Mouse (Mus musculus) kidney, embryonic 15.5 days (tissue): Measurements from ENCODE around the gene Primpol. TPM values are rescaled to one million over a fixed set of nuclear protein-coding genes. Genes with fewer than 3 reads are reported as not detected.
"Not testable (repeated sequence)": the region's sequence is repeated elsewhere in the genome, so short reads cannot be mapped to it uniquely, and the experiment has no call there.

Experiments used
- ATAC-seq: fragments of 200-750 bp; cut with Nextera tagmentation; replicated peaks from 2 replicates; pipeline ENCODE4 v1.8.0; 2017; ENCODE audit warnings: moderate TSS enrichment; ENCODE audit not compliant: low FRiP score
- H3K27ac ChIP-seq: fragments of 300-500 bp; sonication (generic); 2 replicates; pipeline ENCODE4 v1.5.1; 2015; ENCODE audit warnings: mild to moderate bottlenecking, inconsistent platforms
- H3K27me3 ChIP-seq: fragments of 300-500 bp; sonication (generic); 2 replicates; pipeline ENCODE4 v1.6.1; 2015; ENCODE audit warnings: inconsistent platforms
- H3K36me3 ChIP-seq: fragments of 300-500 bp; sonication (generic); 2 replicates; pipeline ENCODE4 v1.6.1; 2015; ENCODE audit warnings: inconsistent platforms
- H3K4me1 ChIP-seq: fragments of 300-500 bp; sonication (generic); 2 replicates; pipeline ENCODE4 v1.6.1; 2015; ENCODE audit warnings: inconsistent platforms
- H3K4me2 ChIP-seq: fragments of 300-500 bp; sonication (generic); 2 replicates; pipeline ENCODE4 v1.6.1; 2015; ENCODE audit warnings: moderate library complexity, mild to moderate bottlenecking, inconsistent platforms
- H3K4me3 ChIP-seq: fragments of 300-500 bp; sonication (generic); replicated peaks from 2 replicates; pipeline ENCODE4 v1.5.1; 2015; ENCODE audit warnings: mild to moderate bottlenecking, inconsistent platforms
- H3K9ac ChIP-seq: fragments of 300-500 bp; sonication (generic); 2 replicates; pipeline ENCODE4 v1.6.1; 2015; ENCODE audit warnings: mild to moderate bottlenecking, inconsistent platforms
- H3K9me3 ChIP-seq: fragments of 300-500 bp; sonication (generic); replicated peaks from 2 replicates; pipeline ENCODE4 v1.6.1; 2016; ENCODE audit warnings: inconsistent platforms
- WGBS: fragments of 180-500 bp; shearing (Covaris S2); methylation state at CpG from one replicate; pipeline ENCODE4 v1.1.7; 2015; ENCODE audit warnings: mixed read lengths; 5-methylcytosine and 5-hydroxymethylcytosine counted together
- polyA plus RNA-seq: library from polyadenylated mRNA; unstranded; fragments of >200 nt; fragmentation: Nextera tagmentation; extraction: Ambion mirVana; gene quantifications from 2 replicates; pipeline ENCODE4 v1.2.1, GENCODE M21; 2015

The Primpol gene
- polyA plus RNA-seq, 1 experiment from 2014 or later = 14.6 TPM

DNA sequence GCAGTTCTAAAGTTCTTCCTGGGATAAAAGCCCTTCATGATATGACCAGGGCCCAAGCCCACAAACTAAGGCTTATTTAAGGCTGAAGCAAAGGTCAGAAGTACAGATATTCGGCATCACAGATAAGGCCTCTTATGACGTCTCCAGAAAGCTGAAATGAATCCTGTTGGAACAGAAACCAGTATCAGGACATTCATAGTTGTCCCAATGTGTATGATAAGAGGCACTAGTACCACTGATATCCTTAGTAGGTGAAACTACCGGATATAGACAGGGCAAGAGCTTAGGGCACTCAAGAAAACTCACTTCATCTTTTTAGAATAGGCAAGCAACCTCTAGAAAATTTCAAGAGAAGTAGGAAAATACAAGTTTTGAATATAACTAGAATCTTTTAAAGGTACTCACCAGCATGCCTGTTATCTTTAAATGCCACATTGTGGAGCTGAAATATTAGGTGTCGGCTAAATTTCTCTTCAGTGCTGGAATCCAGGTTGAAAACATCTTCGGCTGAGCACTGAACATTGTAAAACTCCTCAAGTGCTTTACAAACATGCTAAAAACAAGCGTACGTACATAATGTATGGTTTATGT is 17.6 kb downstream of the Primpol start:
- no peak for ATAC-seq
- Histone ChIP-seq H3K27me3 (no peaks in the 10 kb centered on the region), H3K4me2 (no peak overlapping the region), H3K9ac (no peak overlapping the region), H3K9me3 (no peaks in the 10 kb centered on the region), H3K27ac (no peak overlapping the region), H3K4me1 (peaks cover 6% of the 10 kb centered on the region; the same call in 1 of the 2 replicates), H3K36me3 (peaks cover 15% of the 10 kb centered on the region), H3K4me3 (no peak overlapping the region)
- WGBS = 90% methylated on average over 7 of the region's 7 CpGs

DNA sequence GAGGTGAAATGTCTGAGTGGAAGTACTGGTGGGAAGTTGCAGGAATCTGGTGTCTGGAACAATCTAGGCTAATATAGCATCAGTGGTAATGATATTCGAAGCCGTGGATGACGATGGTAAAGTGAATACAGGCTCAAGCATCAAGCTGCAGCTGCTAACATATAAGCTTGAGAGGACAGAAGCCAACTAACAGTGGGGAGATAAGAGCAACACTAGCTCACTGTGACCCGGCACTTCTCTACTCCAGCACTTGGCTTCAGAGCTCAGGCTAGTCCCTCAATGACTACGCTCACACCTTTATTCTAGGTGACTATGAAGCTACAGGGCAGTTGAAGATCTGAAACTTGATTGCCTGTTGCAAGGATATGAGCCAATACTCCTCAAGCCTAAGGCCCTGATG is 18.3 kb downstream of the Primpol start:
- WGBS = 95% methylated on average over 5 of the region's 5 CpGs
- Histone ChIP-seq H3K9ac (no peak overlapping the region), H3K9me3 (no peaks in the 10 kb centered on the region), H3K27me3 (no peaks in the 10 kb centered on the region), H3K4me1 (peaks cover 6% of the 10 kb centered on the region; the same call in 1 of the 2 replicates), H3K4me3 (no peak overlapping the region), H3K27ac (no peak overlapping the region), H3K4me2 (no peak overlapping the region), H3K36me3 (peaks cover 15% of the 10 kb centered on the region)
- ATAC-seq = no peak

DNA sequence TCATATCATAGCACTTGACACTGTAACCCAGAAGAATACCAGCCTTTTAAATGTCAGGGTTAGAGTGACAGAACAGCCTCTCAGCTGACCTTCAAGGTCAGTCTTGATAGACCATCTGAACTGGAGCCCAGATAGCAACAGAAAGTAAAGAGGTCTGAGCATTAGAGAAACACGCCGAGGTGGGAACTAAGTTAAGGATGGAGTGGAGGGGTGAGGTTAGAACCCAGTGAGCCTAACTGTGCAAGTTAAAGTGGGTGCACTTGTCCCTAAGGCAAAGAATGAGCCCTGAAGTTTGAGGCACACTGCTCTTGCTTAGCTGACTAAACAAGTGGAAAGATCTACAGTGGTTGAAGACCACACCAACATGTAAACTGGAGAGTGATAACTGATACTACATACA is 18.9 kb downstream of the Primpol start:
- no peak overlapping the region for H3K4me3 ChIP-seq

DNA sequence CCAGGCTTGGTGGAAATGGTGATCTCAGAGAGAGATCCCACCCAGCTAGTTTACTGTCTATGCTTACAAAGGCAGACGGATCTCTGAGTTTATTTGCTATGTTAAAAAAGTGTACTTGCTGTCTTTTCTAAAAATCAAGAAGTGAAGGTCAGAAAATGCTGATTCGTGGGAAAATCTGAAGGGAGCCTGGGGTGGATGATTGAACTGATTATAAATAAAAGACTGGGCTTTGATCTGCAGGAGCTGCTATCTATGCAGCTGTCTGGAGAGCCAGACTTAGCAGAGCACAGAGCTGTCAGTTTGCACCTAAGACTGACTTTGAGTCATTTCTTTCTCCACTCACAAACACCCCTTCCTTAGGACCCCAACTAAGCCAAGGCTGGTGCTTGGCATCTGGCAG is 19.6 kb downstream of the Primpol start:
- Histone ChIP-seq H3K4me1 (peaks cover 6% of the 10 kb centered on the region; the same call in 1 of the 2 replicates), H3K9me3 (no peaks in the 10 kb centered on the region), H3K9ac (no peak overlapping the region), H3K36me3 (peaks cover 15% of the 10 kb centered on the region), H3K27ac (no peak overlapping the region), H3K4me2 (no peak overlapping the region), H3K27me3 (no peaks in the 10 kb centered on the region), H3K4me3 (no peak overlapping the region)
- 83% methylated on average over 2 of the region's 2 CpGs for WGBS
- ATAC-seq = no peak

More for the DNA sequence above, 18.9 kb downstream of the Primpol start:
- H3K27ac ChIP-seq = no peak overlapping the region
- WGBS = 86% methylated on average over 2 of the region's 2 CpGs
- no peak overlapping the region for H3K4me2 ChIP-seq
- peaks cover 15% of the 10 kb centered on the region for H3K36me3 ChIP-seq
- no peak overlapping the region for H3K9ac ChIP-seq
- ATAC-seq = no peak
- no peaks in the 10 kb centered on the region for H3K27me3 ChIP-seq
- peaks cover 6% of the 10 kb centered on the region; the same call in 1 of the 2 replicates for H3K4me1 ChIP-seq
- no peaks in the 10 kb centered on the region for H3K9me3 ChIP-seq

DNA sequence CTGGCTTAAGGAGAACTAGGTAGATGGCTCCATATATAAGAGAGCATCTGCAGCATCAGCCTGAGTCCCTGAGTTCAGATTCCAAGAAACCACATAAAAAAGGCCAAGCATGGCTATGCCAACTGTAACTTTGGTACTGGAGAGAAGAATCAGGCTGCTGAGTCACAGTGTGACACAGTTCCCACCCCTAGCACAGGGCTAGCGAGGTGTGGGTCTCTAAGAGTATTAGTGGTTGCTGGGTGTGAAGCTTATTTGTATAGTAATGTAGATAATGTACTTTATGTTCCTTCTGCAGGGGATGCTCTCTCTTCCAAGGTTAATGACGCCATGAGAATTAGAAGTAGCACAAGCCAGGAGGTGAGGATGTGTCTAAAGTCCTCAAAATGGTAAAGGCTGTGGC is 20.5 kb downstream of the Primpol start:
- Histone ChIP-seq H3K9me3 (no peaks in the 10 kb centered on the region), H3K36me3 (peaks cover 15% of the 10 kb centered on the region), H3K27me3 (no peaks in the 10 kb centered on the region), H3K4me3 (no peak overlapping the region), H3K4me2 (no peak overlapping the region), H3K9ac (no peak overlapping the region), H3K4me1 (peaks cover 6% of the 10 kb centered on the region; the same call in 1 of the 2 replicates), H3K27ac (no peak overlapping the region)
- no peak for ATAC-seq
- 90% methylated on average over 2 of the region's 2 CpGs for WGBS

DNA sequence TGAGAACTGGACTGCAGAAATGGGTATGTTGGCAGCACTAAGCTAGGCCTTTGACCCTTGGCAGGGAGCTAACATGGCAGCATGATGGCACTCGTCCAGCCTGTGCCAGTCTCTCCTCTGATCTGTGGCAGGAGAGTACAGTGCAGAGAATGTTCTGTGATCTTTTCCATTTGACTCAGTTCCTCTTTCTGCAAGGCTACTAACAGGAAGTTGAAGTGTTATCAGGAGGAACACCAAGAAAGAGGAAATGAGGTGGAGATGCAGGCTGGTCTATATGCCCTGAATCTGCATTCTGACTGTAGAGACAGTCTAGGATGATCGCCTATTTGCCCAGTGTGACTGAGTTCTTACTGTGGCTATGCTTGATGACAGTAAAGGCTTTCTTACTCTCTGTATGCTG is 21.4 kb downstream of the Primpol start:
- Histone ChIP-seq H3K4me3 (no peak overlapping the region), H3K27ac (no peak overlapping the region), H3K9me3 (no peaks in the 10 kb centered on the region), H3K36me3 (peaks cover 15% of the 10 kb centered on the region), H3K4me2 (no peak overlapping the region), H3K4me1 (no peaks in the 10 kb centered on the region), H3K9ac (no peak overlapping the region), H3K27me3 (no peaks in the 10 kb centered on the region)
- ATAC-seq = no peak
- 77% methylated on average over 2 of the region's 2 CpGs for WGBS

DNA sequence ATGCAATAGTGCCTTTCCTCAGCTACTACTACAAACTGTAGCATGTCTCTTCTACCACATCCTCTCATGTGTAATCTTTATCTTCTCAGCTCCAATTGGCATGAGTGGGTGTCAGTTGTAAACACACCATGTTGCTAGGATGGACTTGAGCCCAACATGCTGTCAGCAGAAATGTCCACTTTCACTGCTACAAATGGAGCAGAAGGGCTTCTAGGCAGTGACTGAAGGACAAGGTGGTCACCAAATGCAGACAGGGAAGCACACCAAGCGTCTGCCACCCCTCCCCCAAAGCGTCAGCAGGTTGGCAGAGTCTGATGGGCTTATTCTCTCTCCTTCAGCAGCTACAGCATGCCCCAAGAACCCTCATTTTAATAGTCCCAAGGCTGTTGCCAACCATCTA is 23.2 kb downstream of the Primpol start:
- H3K4me1 ChIP-seq = no peaks in the 10 kb centered on the region
- no peaks in the 10 kb centered on the region for H3K9me3 ChIP-seq
- peaks cover 8% of the 10 kb centered on the region for H3K36me3 ChIP-seq
- no peak overlapping the region for H3K4me3 ChIP-seq
- no peak overlapping the region for H3K9ac ChIP-seq
- 89% methylated on average over 2 of the region's 2 CpGs for WGBS
- no peak overlapping the region for H3K4me2 ChIP-seq
- no peak overlapping the region for H3K27ac ChIP-seq
- H3K27me3 ChIP-seq = no peaks in the 10 kb centered on the region
- no peak for ATAC-seq

DNA sequence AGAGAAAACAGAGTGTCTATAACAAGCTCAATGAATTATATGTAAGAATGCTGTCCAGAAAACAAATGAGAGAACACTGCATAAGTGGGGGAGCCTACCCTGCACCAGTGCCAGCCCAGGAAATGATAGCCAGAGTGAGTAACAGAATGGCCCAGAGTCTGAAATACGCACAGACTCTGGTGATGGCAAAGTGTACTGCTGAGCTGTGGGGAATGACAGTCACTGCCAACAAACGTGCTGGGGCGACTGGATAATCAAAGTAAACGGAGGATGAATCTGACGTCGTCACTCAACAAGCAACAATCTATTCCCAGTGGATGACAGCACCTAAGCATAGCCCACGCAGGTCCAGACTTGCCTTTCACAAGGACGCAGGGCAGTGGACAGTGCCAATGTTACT is 23.9 kb downstream of the Primpol start:
- no peaks in the 10 kb centered on the region for H3K4me1 ChIP-seq
- H3K9me3 ChIP-seq = no peaks in the 10 kb centered on the region
- no peaks in the 10 kb centered on the region for H3K27me3 ChIP-seq
- H3K4me3 ChIP-seq = no peak overlapping the region
- WGBS = 83% methylated on average over 8 of the region's 8 CpGs
- peaks cover 7% of the 10 kb centered on the region for H3K36me3 ChIP-seq
- no peak for ATAC-seq
- no peak overlapping the region for H3K4me2 ChIP-seq
- H3K9ac ChIP-seq = no peak overlapping the region
- H3K27ac ChIP-seq = no peak overlapping the region

DNA sequence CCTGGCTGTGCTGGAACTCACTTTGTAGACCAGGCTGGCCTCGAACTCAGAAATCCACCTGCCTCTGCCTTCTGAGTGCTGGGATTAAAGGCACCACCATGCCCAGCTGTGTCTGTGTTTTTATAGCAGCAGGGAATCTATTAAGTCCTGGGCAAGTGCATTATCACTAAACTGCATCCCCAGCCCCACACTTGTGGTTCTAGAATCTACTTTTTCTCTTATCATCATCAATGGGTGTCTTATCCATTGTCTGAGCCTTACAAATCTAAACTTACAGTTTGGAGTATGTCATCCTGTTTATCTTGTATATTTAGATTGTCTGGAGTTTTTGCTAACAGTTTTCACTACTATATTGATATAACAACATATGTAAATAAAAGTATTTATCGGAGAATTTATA is 28.3 kb downstream of the Primpol start:
- WGBS = 94% methylated on average over 2 of the region's 2 CpGs
- Histone ChIP-seq H3K4me1 (no peaks in the 10 kb centered on the region), H3K9ac (no peak overlapping the region), H3K9me3 (no peaks in the 10 kb centered on the region), H3K27ac (no peak overlapping the region), H3K27me3 (no peaks in the 10 kb centered on the region), H3K36me3 (peaks cover 2% of the 10 kb centered on the region; the same call in 1 of the 2 replicates), H3K4me3 (no peak overlapping the region), H3K4me2 (no peak overlapping the region)
- ATAC-seq = no peak

DNA sequence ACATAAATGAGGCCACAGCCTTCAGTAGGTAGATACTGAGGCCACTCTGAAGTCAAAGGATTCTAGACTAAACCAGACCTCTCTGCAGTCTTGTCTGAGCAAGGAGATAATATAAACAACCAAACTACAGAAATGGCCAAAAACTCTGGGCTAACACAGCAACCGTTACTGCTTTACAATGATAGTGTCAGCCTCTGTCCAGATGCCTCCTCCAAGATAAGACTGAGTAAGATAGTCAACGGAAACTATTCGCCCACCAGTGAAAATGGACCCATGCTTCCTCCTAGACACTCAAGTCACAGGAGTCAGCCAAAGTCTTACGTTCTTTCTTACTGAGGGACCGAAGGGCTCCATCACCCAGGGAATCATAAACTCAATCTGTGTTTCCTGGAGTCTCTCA is 29.1 kb downstream of the Primpol start:
- 92% methylated on average over 5 of the region's 5 CpGs for WGBS
- H3K4me1 ChIP-seq = no peaks in the 10 kb centered on the region
- no peaks in the 10 kb centered on the region for H3K27me3 ChIP-seq
- ATAC-seq = no peak
- no peak overlapping the region for H3K27ac ChIP-seq
- H3K4me2 ChIP-seq = no peak overlapping the region
- peaks cover 4% of the 10 kb centered on the region; the same call in 1 of the 2 replicates for H3K36me3 ChIP-seq
- no peaks in the 10 kb centered on the region for H3K9me3 ChIP-seq
- no peak overlapping the region for H3K9ac ChIP-seq
- no peak overlapping the region for H3K4me3 ChIP-seq

DNA sequence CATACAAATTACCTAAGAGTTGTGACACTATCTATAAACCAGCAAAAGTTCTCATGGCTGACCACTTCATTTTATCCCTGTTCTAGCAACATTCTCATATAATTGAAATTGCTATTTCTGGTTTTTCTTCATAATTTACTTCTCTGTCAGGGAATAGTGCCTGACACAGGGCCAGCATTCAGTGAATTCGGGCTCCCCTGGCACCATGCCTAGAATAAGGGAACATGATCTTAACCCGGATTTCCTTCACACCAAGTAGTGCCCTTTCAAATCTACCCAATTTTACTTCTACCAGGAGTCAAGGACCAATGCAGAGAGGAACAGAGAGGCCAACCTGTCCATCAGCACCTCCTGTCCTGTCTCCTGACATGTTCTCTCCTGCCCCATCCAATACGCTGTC is 31.4 kb downstream of the Primpol start:
- no peak for ATAC-seq
- Histone ChIP-seq H3K27ac (no peak overlapping the region), H3K27me3 (no peaks in the 10 kb centered on the region), H3K9ac (no peak overlapping the region), H3K4me1 (no peaks in the 10 kb centered on the region), H3K36me3 (peaks cover 24% of the 10 kb centered on the region), H3K4me2 (no peak overlapping the region), H3K9me3 (no peaks in the 10 kb centered on the region), H3K4me3 (no peak overlapping the region)
- WGBS = 76% methylated on average over 3 of the region's 3 CpGs

DNA sequence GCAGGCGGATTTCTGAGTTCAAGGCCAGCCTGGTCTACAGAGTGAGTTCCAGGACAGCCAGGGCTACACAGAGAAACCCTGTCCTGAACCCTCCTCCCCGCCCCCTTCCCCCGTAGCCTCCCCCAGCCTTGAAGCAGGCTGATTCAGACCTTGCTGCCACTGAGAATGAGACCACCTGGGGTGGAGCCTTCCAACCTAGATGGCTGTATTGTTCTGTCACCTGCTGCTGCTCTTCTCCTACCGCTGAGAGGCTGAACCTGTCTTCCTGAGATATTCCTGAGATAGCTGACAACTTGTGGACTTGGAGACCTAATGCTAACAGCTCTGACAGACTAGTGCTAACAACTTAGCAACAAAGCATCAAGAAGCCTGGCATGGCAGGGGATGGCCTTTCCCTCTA is 32.7 kb downstream of the Primpol start:
- H3K27ac ChIP-seq, H3K4me1 ChIP-seq, H3K27me3 ChIP-seq, H3K4me2 ChIP-seq, H3K4me3 ChIP-seq, H3K9me3 ChIP-seq, H3K9ac ChIP-seq, ATAC-seq: not testable (repeated sequence)
- 55% methylated on average over 4 of the region's 4 CpGs for WGBS
- H3K36me3 ChIP-seq = peaks cover 35% of the 10 kb centered on the region

DNA sequence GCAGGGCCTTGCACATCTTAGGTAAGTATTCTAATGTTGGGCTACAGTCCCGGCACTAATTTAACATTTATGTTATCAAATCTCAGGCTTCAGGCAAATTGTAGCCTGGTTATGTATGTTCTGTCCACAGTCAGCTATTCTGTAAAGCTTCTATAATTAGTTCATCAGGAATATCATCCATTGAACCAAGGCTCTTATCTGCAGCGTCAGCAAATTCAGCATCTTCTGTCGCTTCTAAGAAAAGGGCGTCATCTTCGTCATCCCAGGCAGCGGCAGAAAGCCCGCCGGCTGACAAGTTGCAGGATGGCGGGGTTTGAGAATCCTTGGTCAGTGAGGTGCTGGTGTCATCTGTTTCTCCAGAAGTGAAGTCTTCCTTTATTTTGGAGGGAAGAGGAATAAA is 38.2 kb downstream of the Primpol start:
- 96% methylated on average over 9 of the region's 9 CpGs for WGBS
- Histone ChIP-seq H3K36me3 (peaks cover 84% of the 10 kb centered on the region), H3K27ac (no peak overlapping the region), H3K4me2 (no peak overlapping the region), H3K27me3 (no peaks in the 10 kb centered on the region), H3K9ac (no peak overlapping the region), H3K9me3 (no peaks in the 10 kb centered on the region), H3K4me3 (no peak overlapping the region), H3K4me1 (no peaks in the 10 kb centered on the region)
- ATAC-seq = no peak
